8 mouse cellular contexts compared by ENCODE assay signal in the genomic region with DNA sequence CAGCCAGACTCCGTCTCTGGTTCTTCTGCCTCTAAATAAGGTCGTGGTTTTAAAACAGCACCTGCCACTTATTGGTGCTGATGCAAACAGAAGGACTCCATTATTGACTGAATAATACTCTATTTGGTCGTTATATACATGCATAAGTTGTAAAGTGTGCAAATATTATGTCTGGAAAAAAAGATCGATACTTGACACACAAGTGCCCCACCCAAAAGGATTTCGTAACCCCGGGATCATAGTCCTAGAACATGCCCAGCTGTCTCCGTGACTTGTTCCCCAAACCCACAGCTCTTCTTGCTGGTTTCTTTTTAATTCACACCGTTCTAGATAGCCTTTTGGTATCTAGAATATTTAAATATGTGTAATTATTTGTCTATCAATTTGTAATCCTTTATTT. TPM values are rescaled to one million over a fixed set of nuclear protein-coding genes. Genes with fewer than 3 reads are reported as not detected.
DNase-seq lines count a peak whose midpoint lies in the region; ATAC-seq and TF ChIP-seq lines count a peak whose summit lies in the region.

No protein-coding gene starts in this region.

- peaks cover 1% of the 10 kb centered on the region; the same call in 1 of the 2 replicates for H3K36me3 ChIP-seq in liver, adult 2 months (ENCODE audit: control insufficient read depth, insufficient read depth, low read length)
- no peaks in the 10 kb centered on the region for H3K36me3 ChIP-seq in forebrain, embryonic 16.5 days (ENCODE audit: control insufficient read depth, insufficient read depth)
- no peaks in the 10 kb centered on the region for H3K36me3 ChIP-seq in limb, embryonic 11.5 days (ENCODE audit: control insufficient read depth, insufficient read depth, low read length)
- peaks cover under 1% of the 10 kb centered on the region; the same call in 1 of the 2 replicates for H3K36me3 ChIP-seq in neural tube, embryonic 14.5 days (ENCODE audit: control insufficient read depth, insufficient read depth, low read length)

- no peak overlapping the region for H3K4me3 ChIP-seq in liver, adult 2 months (ENCODE audit: insufficient read depth, low read depth, low read length)
- H3K4me3 ChIP-seq in forebrain, embryonic 16.5 days (replicated peaks; ENCODE audit: low read length): peak overlapping the region; percentile 67
- H3K4me3 ChIP-seq in limb, embryonic 11.5 days (ENCODE audit: low read depth, low read length): peak overlapping the region; percentile 84; the same call in 1 of the 2 replicates
- no peak overlapping the region; the same call in 1 of the 2 replicates for H3K4me3 ChIP-seq in neural tube, embryonic 14.5 days (ENCODE audit: low read depth, low read length)

- H3K9ac ChIP-seq in liver, adult 2 months (ENCODE audit: low read depth, low read length): no peak overlapping the region
- H3K9ac ChIP-seq in forebrain, embryonic 16.5 days (replicated peaks; ENCODE audit: low read depth, low read length): no peak overlapping the region
- H3K9ac ChIP-seq in limb, embryonic 11.5 days (ENCODE audit: low read length): no peak overlapping the region
- no peak overlapping the region for H3K9ac ChIP-seq in neural tube, embryonic 14.5 days (replicated peaks; ENCODE audit: low read depth, low read length)

- no peak for TF ChIP-seq POLR2A in liver, adult 2 months (IDR thresholded peaks at IDR 0.05; ENCODE audit: extremely low read depth, insufficient read depth, low read length)

- H3K27me3 ChIP-seq in liver, adult 2 months (ENCODE audit: control insufficient read depth, insufficient read depth, low read length): no peaks in the 10 kb centered on the region
- no peaks in the 10 kb centered on the region for H3K27me3 ChIP-seq in forebrain, embryonic 16.5 days (replicated peaks; ENCODE audit: control insufficient read depth, insufficient read depth, low read length)
- H3K27me3 ChIP-seq in limb, embryonic 11.5 days (ENCODE audit: control insufficient read depth, insufficient read depth, low read length): no peaks in the 10 kb centered on the region
- H3K27me3 ChIP-seq in neural tube, embryonic 14.5 days (ENCODE audit: control insufficient read depth, insufficient read depth, low read length): no peaks in the 10 kb centered on the region

- H3K4me2 ChIP-seq in forebrain, embryonic 16.5 days (ENCODE audit: low read length): peak overlapping the region; percentile 78
- H3K4me2 ChIP-seq in limb, embryonic 11.5 days (ENCODE audit: low read depth, severe bottlenecking): peak overlapping the region; percentile 13; the same call in 1 of the 2 replicates
- peak overlapping the region; percentile 37 for H3K4me2 ChIP-seq in neural tube, embryonic 14.5 days (ENCODE audit: low read depth, low read length)

- 16% methylated on average over 8 of the region's 8 CpGs for WGBS in liver, adult 2 months
- WGBS in forebrain, embryonic 16.5 days: 61% methylated on average over 8 of the region's 8 CpGs
- 79% methylated on average over 8 of the region's 8 CpGs for WGBS in limb, embryonic 11.5 days
- 73% methylated on average over 8 of the region's 8 CpGs for WGBS in neural tube, embryonic 14.5 days

- TF ChIP-seq CTCF in liver, adult 2 months (IDR thresholded peaks at IDR 0.05; ENCODE audit: low read depth, low read length): no peak

- peak overlapping the region; percentile 27 for H3K27ac ChIP-seq in liver, adult 2 months (replicated peaks; ENCODE audit: insufficient read depth, low read depth, low read length)
- no peak overlapping the region for H3K27ac ChIP-seq in forebrain, embryonic 16.5 days (ENCODE audit: low read length)
- H3K27ac ChIP-seq in limb, embryonic 11.5 days (replicated peaks; ENCODE audit: low read depth, low read length): no peak overlapping the region
- H3K27ac ChIP-seq in neural tube, embryonic 14.5 days (ENCODE audit: low read depth, low read length): no peak overlapping the region

- DNase-seq in liver, adult 2 months (ENCODE audit: extremely low read depth, low read depth, low spot score): peak; percentile 90
- no peak for DNase-seq in liver
- no peak for DNase-seq in limb, embryonic 11.5 days (ENCODE audit: low spot score)
- no peak for DNase-seq in cerebellum, postnatal 10 days
- no peak for DNase-seq in kidney, adult 18-20 months

- no peaks in the 10 kb centered on the region for H3K9me3 ChIP-seq in forebrain, embryonic 16.5 days (ENCODE audit: control insufficient read depth, low read length)
- H3K9me3 ChIP-seq in limb, embryonic 11.5 days (ENCODE audit: control insufficient read depth, low read length): no peaks in the 10 kb centered on the region
- H3K9me3 ChIP-seq in neural tube, embryonic 14.5 days (ENCODE audit: control insufficient read depth, low read length): no peaks in the 10 kb centered on the region

- peaks cover 15% of the 10 kb centered on the region for H3K4me1 ChIP-seq in liver, adult 2 months (ENCODE audit: control insufficient read depth, insufficient read depth, low read length)
- peaks cover 27% of the 10 kb centered on the region for H3K4me1 ChIP-seq in forebrain, embryonic 16.5 days (replicated peaks; ENCODE audit: control insufficient read depth, insufficient read depth, low read length)
- 0 out of 2 replicates have a peak, but pooled peaks cover 8% of the 10 kb centered on the region for H3K4me1 ChIP-seq in limb, embryonic 11.5 days (ENCODE audit: control insufficient read depth, insufficient read depth, low read length)
- H3K4me1 ChIP-seq in neural tube, embryonic 14.5 days (ENCODE audit: control insufficient read depth, insufficient read depth, low read length): peaks cover 11% of the 10 kb centered on the region

- no peak for ATAC-seq in forebrain, embryonic 16.5 days
- no peak for ATAC-seq in limb, embryonic 11.5 days (ENCODE audit: insufficient number of reproducible peaks, low FRiP score, low TSS enrichment, low read depth)
- ATAC-seq in neural tube, embryonic 14.5 days (ENCODE audit: low read depth): no peak
- ATAC-seq in inflammation-experienced regulatory T-cells, adult 6 months: no peak

- H3K79me2 ChIP-seq in liver, adult 2 months (ENCODE audit: control insufficient read depth, insufficient read depth, low read length): peaks cover 5% of the 10 kb centered on the region; the same call in 1 of the 2 replicates

RNA-seq across cellular contexts. Expression of a gene that starts 0.9 kb away (rescaled TPM):
- total RNA-seq in liver, adult 2 months (2014; rRNA removed): 11.1 and 11.2 TPM in 2 replicates
- polyA plus RNA-seq in liver, adult 2 months (2012; rRNA removed): 4.4 and 6.4 TPM in 2 replicates
- polyA plus RNA-seq in forebrain, embryonic 16.5 days (2015; fragmentation: Nextera tagmentation; extraction: Ambion mirVana): 32.3 TPM in 2 replicates
- 17.3 and 19.4 TPM in 2 replicates for polyA plus RNA-seq in limb, embryonic 11.5 days (2014; fragmentation: Nextera tagmentation; extraction: Ambion mirVana)
- 29.6 and 32.6 TPM in 2 replicates for polyA plus RNA-seq in neural tube, embryonic 14.5 days (2014; fragmentation: Nextera tagmentation; extraction: Ambion mirVana)
- 1 to 10 TPM; 1.8 to 5.7 (median 4.8) TPM for polyA plus RNA-seq in inflammation-experienced regulatory T-cells, adult 6 months (2017; shearing (Covaris generic))

Comparison
In these comparisons a context has a peak if more than half of its experiments do, and no peak if none do; other contexts are left out.
1. H3K4me3 ChIP-seq: peak in forebrain, embryonic 16.5 days (single experiment) and limb, embryonic 11.5 days (single experiment); none in liver, adult 2 months (single experiment) and neural tube, embryonic 14.5 days (single experiment).
2. H3K4me2 ChIP-seq: peak in every context shown above with its lines; median percentile 78 in forebrain, embryonic 16.5 days; 37 in neural tube, embryonic 14.5 days; 13 in limb, embryonic 11.5 days.